15 mouse cellular contexts compared by ENCODE assay signal in the genomic region with DNA sequence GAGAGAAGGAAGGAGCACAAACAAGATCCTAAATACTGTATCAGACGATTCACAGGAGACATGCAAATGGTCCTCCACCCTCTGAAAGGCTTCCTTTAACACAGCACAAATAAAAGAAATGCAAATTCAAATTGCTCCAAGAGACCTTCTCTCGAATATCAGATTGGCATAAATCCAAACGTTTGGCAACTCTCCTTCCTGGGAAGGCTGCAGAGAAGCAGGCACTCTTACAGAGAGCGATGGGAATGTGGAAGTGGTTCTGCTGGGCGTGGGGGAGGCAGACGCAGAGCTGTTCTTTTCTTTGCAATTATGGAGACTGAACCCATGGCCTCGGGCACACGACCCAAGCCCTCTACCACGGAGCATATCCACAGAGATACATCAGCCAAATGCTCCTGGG.
DNase-seq lines count a peak whose midpoint lies in the region; ATAC-seq lines count a peak whose summit lies in the region.
"Had no signal": no experiment of that assay in that cellular context is flagged by ENCODE, and none has a peak within 500 bp of the region (broad histone marks: within the 10 kb centered on the region; RNA-seq: fewer than 3 reads in every experiment).

No protein-coding gene starts in this region.

- 0 out of 2 replicates have a peak, but pooled peaks cover 5% of the 10 kb centered on the region for H3K4me1 ChIP-seq in forebrain, embryonic 14.5 days (ENCODE audit: control insufficient read depth, insufficient read depth, low read length)
- peaks cover 10% of the 10 kb centered on the region for H3K4me1 ChIP-seq in forebrain, embryonic 13.5 days
- H3K4me1 ChIP-seq: neural tube, embryonic 12.5 days had no signal

- no peaks in the 10 kb centered on the region for H3K9me3 ChIP-seq in forebrain, embryonic 14.5 days (replicated peaks; ENCODE audit: control insufficient read depth, low read length)
- no peaks in the 10 kb centered on the region for H3K9me3 ChIP-seq in forebrain, embryonic 13.5 days (replicated peaks)
- H3K9me3 ChIP-seq: heart, embryonic 10.5 days; neural tube, embryonic 12.5 days had no signal

- H3K9ac ChIP-seq in forebrain, embryonic 14.5 days (ENCODE audit: low read length) = no peak overlapping the region
- no peak overlapping the region for H3K9ac ChIP-seq in forebrain, embryonic 13.5 days
- H3K9ac ChIP-seq: neural tube, embryonic 12.5 days had no signal

- 21% methylated on average over 9 of the region's 9 CpGs for WGBS in forebrain, embryonic 14.5 days
- 33% methylated on average over 9 of the region's 9 CpGs for WGBS in forebrain, embryonic 13.5 days

- H3K36me3 ChIP-seq in forebrain, embryonic 14.5 days (ENCODE audit: control insufficient read depth, insufficient read depth, low read length) = no peaks in the 10 kb centered on the region
- no peaks in the 10 kb centered on the region for H3K36me3 ChIP-seq in forebrain, embryonic 13.5 days (ENCODE audit: poor library complexity, severe bottlenecking)
- H3K36me3 ChIP-seq: heart, embryonic 10.5 days; neural tube, embryonic 12.5 days had no signal

- peak; percentile 91 for DNase-seq in forebrain, embryonic 14.5 days (ENCODE audit: low spot score)
- DNase-seq in kidney, adult 9 months = peak; percentile 35
- no peak for DNase-seq in kidney, postnatal 4 days
- DNase-seq in MN1 (ENCODE audit: low spot score) = peak; percentile 76
- DNase-seq in fibroblast of lung, adult 2 months (ENCODE audit: low read depth) = peak; percentile 66
- no peak for DNase-seq in cerebellum, adult 9-10 months
- no peak for DNase-seq in heart, adult 9 months (ENCODE audit: low spot score in 2 of 2)
- DNase-seq: adrenal gland, postnatal 10 days; cerebellum, postnatal 36 days; kidney, adult 11 months; liver had no signal

- no peaks in the 10 kb centered on the region for H3K27me3 ChIP-seq in forebrain, embryonic 14.5 days (replicated peaks; ENCODE audit: control insufficient read depth, insufficient read depth, low read length)
- H3K27me3 ChIP-seq in forebrain, embryonic 13.5 days = peaks cover 3% of the 10 kb centered on the region; the same call in 1 of the 2 replicates
- H3K27me3 ChIP-seq: neural tube, embryonic 12.5 days had no signal

- H3K4me3 ChIP-seq in forebrain, embryonic 14.5 days (ENCODE audit: low read depth, low read length) = no peak overlapping the region
- H3K4me3 ChIP-seq in forebrain, embryonic 13.5 days = no peak overlapping the region
- H3K4me3 ChIP-seq: heart, embryonic 10.5 days; neural tube, embryonic 12.5 days had no signal

- ATAC-seq in forebrain, embryonic 14.5 days = peak; percentile 67
- ATAC-seq in forebrain, embryonic 13.5 days = no peak
- ATAC-seq: midbrain, embryonic 16.5 days had no signal

- no peak overlapping the region for H3K4me2 ChIP-seq in forebrain, embryonic 14.5 days (ENCODE audit: low read length)
- H3K4me2 ChIP-seq in forebrain, embryonic 13.5 days = no peak overlapping the region
- H3K4me2 ChIP-seq: neural tube, embryonic 12.5 days had no signal

- no peak overlapping the region for H3K27ac ChIP-seq in forebrain, embryonic 14.5 days (ENCODE audit: low read depth, low read length)
- no peak overlapping the region for H3K27ac ChIP-seq in forebrain, embryonic 13.5 days
- H3K27ac ChIP-seq: heart, embryonic 10.5 days; neural tube, embryonic 12.5 days had no signal

Comparison
In these comparisons a context has a peak if more than half of its experiments do, and no peak if none do; other contexts are left out.
1. DNase-seq: peak in forebrain, embryonic 14.5 days (single experiment), kidney, adult 9 months (single experiment), MN1 (single experiment) and fibroblast of lung, adult 2 months (single experiment); none in kidney, postnatal 4 days (0 of 2), cerebellum, adult 9-10 months (single experiment) and heart, adult 9 months (0 of 2).